Mouse (Mus musculus) midbrain, embryonic 16.5 days (tissue): ENCODE data around the gene Gm20388. TPM values are rescaled to one million over a fixed set of nuclear protein-coding genes. Genes with fewer than 3 reads are reported as not detected.

Experiments used
- ATAC-seq: fragments of 200-750 bp; cut with Nextera tagmentation; 2 replicates; pipeline ENCODE4 v1.8.0; 2017; ENCODE audit warnings: moderate TSS enrichment
- H3K27ac ChIP-seq: fragments of 300-500 bp; sonication (generic); 2 replicates; pipeline ENCODE4 v1.5.1; 2014; ENCODE audit warnings: mild to moderate bottlenecking, low read length, mixed read lengths
- H3K27me3 ChIP-seq: fragments of 300-500 bp; sonication (generic); 2 replicates; pipeline ENCODE4 v1.6.1; 2014; ENCODE audit warnings: low read depth, low read length, mixed read lengths; ENCODE audit not compliant: control insufficient read depth, insufficient read depth
- H3K36me3 ChIP-seq: fragments of 300-500 bp; sonication (generic); 2 replicates; pipeline ENCODE4 v1.6.1; 2014; ENCODE audit warnings: mild to moderate bottlenecking, low read length, moderate library complexity, mixed read lengths; ENCODE audit not compliant: control insufficient read depth, insufficient read depth
- H3K4me1 ChIP-seq: fragments of 300-500 bp; sonication (generic); 2 replicates; pipeline ENCODE4 v1.6.1; 2014; ENCODE audit warnings: mild to moderate bottlenecking, low read length, mixed read lengths; ENCODE audit not compliant: control insufficient read depth, insufficient read depth
- H3K4me2 ChIP-seq: fragments of 300-500 bp; sonication (generic); 2 replicates; pipeline ENCODE4 v1.6.1; 2014; ENCODE audit warnings: mild to moderate bottlenecking, low read length, mixed read lengths
- H3K4me3 ChIP-seq: fragments of 300-500 bp; sonication (generic); 2 replicates; pipeline ENCODE4 v1.5.1; 2014; ENCODE audit warnings: low read depth, mild to moderate bottlenecking, low read length, moderate library complexity, mixed read lengths
- H3K9ac ChIP-seq: fragments of 300-500 bp; sonication (generic); 2 replicates; pipeline ENCODE4 v1.6.1; 2014; ENCODE audit warnings: low read depth, low read length, mixed read lengths
- H3K9me3 ChIP-seq: fragments of 300-500 bp; sonication (generic); replicated peaks from 2 replicates; pipeline ENCODE4 v1.6.1; 2014; ENCODE audit warnings: mild to moderate bottlenecking, low read length, mixed read lengths; ENCODE audit not compliant: control insufficient read depth, poor library complexity, severe bottlenecking
- WGBS: fragments of 180-500 bp; shearing (Covaris S2); extraction: QIAGEN DNeasy Blood & Tissue Kit; methylation state at CpG from one replicate; pipeline ENCODE4 v1.1.7; 2014; 5-methylcytosine and 5-hydroxymethylcytosine counted together
- polyA plus RNA-seq: library from polyadenylated mRNA; unstranded; fragments of >200 nt; fragmentation: Nextera tagmentation; extraction: Ambion mirVana; gene quantifications from 2 replicates; pipeline ENCODE4 v1.2.1, GENCODE M21; 2015

Gene Gm20388
- polyA plus RNA-seq, 1 experiment from 2014 or later = 7.5 TPM

DNA sequence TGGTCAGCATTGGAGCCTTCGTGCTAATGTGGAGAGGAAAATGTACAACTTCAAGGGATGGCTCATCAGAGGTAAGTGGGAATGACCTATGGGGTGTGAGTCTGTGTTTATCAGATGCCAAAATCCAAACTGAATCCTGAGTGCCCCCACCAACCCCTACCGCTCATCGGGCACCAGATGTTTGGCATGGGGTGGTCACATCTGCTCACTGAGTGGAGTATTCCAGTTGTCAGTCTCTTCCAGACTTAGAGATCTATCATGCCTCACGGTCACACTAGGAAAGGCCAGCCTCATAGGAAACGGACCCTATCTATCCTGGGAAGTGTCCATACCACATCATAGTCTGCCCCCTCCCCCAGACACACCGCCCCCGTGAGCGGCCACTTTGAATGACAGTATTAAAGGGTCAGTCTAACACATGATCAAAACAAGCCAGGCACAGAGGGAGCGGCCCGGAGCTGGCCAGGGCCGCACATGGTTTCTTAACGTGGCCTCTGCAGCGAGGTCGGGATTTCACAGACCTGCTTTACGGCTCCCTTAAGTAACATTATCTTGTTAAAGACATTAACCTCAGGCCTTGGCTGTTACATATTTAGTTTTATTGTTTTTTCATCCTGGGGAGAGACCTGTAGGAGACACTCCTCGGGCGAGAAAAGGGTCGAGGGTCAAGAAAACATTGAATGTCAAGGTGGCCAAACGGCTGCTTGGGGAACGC is 1122.8 kb downstream of the Gm20388 start:
- no peaks in the 10 kb centered on the region for H3K4me1 ChIP-seq
- H3K27ac ChIP-seq = no peak overlapping the region
- no peaks in the 10 kb centered on the region for H3K27me3 ChIP-seq
- no peaks in the 10 kb centered on the region for H3K9me3 ChIP-seq
- no peak overlapping the region for H3K4me3 ChIP-seq
- H3K9ac ChIP-seq = no peak overlapping the region
- H3K4me2 ChIP-seq = no peak overlapping the region
- H3K36me3 ChIP-seq = no peaks in the 10 kb centered on the region
- WGBS = 82% methylated on average over 20 of the region's 20 CpGs
- no peak for ATAC-seq

DNA sequence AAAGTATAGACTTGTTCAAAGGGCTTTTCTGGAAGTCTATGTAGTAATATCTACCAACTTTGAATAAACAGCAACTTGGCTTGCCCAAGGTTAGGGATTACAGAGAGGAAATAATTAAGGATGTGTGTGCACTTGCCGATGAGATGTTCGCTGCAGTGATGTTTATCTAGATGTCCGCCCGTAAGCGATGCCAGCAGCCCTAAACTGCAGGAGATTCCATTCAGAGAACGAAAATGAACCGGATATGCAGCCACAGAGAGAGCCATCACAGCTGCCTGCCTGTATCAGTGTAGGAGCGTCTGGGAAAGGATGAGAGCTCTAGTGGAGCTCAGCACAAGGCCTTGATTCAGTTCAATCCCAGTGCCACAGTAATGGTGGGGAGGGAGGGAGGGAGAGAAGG is 1125.0 kb downstream of the Gm20388 start:
- 76% methylated on average over 8 of the region's 8 CpGs for WGBS
- H3K36me3 ChIP-seq = no peaks in the 10 kb centered on the region
- no peak overlapping the region for H3K4me3 ChIP-seq
- H3K9me3 ChIP-seq = no peaks in the 10 kb centered on the region
- ATAC-seq = no peak
- H3K9ac ChIP-seq = no peak overlapping the region
- no peaks in the 10 kb centered on the region for H3K4me1 ChIP-seq
- no peak overlapping the region for H3K4me2 ChIP-seq
- H3K27me3 ChIP-seq = no peaks in the 10 kb centered on the region
- H3K27ac ChIP-seq = no peak overlapping the region

- no peak overlapping the region for H3K4me2 ChIP-seq
- ATAC-seq = no peak
- WGBS = 62% methylated on average over 19 of the region's 19 CpGs
Observed at GRCm38 (mm10) chr8:121043719-121044440, 1133.2 kb downstream of the Gm20388 start.

DNA sequence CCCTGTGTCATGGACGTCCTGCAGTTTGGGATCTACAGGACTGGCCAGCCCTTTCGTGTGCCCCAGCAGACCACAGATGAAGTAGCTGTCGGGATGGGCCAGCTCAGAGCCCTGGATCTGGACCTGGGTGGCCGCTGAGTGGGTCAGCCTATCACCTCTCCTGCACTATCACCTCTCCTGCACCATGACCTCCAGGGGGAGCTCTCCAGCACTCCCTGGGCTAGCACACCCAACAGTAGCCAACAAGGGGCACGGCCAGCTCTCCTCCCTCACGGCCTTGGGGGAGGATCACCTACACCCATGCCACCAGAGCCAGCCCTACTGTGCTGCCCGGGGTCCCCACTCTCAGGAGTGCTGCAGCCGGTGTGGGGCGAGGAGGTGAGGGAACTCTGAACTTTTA is 1136.8 kb downstream of the Gm20388 start:
- Histone ChIP-seq H3K4me1 (no peaks in the 10 kb centered on the region), H3K27ac (no peak overlapping the region), H3K4me3 (no peak overlapping the region), H3K9ac (no peak overlapping the region), H3K36me3 (no peaks in the 10 kb centered on the region), H3K27me3 (no peaks in the 10 kb centered on the region), H3K4me2 (no peak overlapping the region), H3K9me3 (no peaks in the 10 kb centered on the region)
- ATAC-seq = no peak
- 71% methylated on average over 9 of the region's 9 CpGs for WGBS

More at GRCm38 (mm10) chr8:121043719-121044440, 1133.2 kb downstream of the Gm20388 start:
- H3K9ac ChIP-seq = no peak overlapping the region
- no peaks in the 10 kb centered on the region for H3K4me1 ChIP-seq
- H3K27ac ChIP-seq = no peak overlapping the region
- H3K4me3 ChIP-seq = no peak overlapping the region
- no peaks in the 10 kb centered on the region for H3K36me3 ChIP-seq
- no peaks in the 10 kb centered on the region for H3K27me3 ChIP-seq
- no peaks in the 10 kb centered on the region for H3K9me3 ChIP-seq

DNA sequence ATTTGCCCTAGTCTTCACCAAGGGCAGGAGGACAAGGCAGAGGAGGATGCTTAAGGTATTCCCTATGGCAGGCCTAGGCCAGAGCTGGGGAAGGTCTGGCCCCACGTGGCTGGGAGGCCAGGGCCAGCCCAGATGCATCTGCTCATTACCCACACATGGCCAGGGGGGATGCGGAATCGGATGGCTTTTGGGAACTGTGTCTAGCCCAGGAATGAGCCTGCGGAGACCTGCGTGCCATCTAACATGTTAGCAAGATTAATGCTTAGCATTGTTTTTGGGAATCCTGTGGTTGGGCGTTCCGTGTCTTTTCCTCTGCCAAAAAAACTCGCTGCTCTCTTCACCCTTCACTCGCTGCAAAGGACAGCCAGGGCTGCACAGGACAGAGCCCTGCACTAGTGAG is 1147.4 kb downstream of the Gm20388 start:
- Histone ChIP-seq H3K4me2 (no peak overlapping the region), H3K4me3 (no peak overlapping the region), H3K27ac (no peak overlapping the region), H3K36me3 (no peaks in the 10 kb centered on the region), H3K4me1 (no peaks in the 10 kb centered on the region), H3K9ac (no peak overlapping the region), H3K27me3 (peaks cover 3% of the 10 kb centered on the region; the same call in 1 of the 2 replicates), H3K9me3 (no peaks in the 10 kb centered on the region)
- 65% methylated on average over 9 of the region's 9 CpGs for WGBS
- ATAC-seq = no peak

DNA sequence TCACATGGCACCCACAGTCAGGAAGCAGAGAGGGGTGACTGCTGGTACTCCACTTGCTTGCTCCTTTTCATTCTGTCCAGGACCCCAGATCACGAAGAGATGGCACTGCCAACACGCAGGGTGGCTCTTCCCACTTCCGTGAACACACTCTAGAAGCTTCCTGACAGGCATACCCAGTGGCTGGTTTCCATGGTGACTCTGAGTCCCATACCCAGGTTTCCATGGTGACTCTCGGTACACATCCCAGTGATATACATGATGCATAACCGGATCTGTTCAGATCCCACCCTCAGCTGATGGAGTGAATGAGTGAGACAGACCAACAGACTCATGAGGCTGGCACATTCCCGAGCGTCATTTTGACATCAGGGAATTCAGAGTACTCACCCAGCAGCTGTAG is 1148.5 kb downstream of the Gm20388 start:
- peak overlapping the region; percentile 38; the same call in 1 of the 2 replicates for H3K27ac ChIP-seq
- peaks cover 3% of the 10 kb centered on the region; the same call in 1 of the 2 replicates for H3K27me3 ChIP-seq
- peak; percentile 91 for ATAC-seq
- 47% methylated on average over 7 of the region's 7 CpGs for WGBS
- no peak overlapping the region for H3K9ac ChIP-seq
- no peaks in the 10 kb centered on the region for H3K9me3 ChIP-seq
- peaks cover 2% of the 10 kb centered on the region; the same call in 1 of the 2 replicates for H3K4me1 ChIP-seq
- no peak overlapping the region for H3K4me3 ChIP-seq
- H3K4me2 ChIP-seq = no peak overlapping the region
- no peaks in the 10 kb centered on the region for H3K36me3 ChIP-seq

DNA sequence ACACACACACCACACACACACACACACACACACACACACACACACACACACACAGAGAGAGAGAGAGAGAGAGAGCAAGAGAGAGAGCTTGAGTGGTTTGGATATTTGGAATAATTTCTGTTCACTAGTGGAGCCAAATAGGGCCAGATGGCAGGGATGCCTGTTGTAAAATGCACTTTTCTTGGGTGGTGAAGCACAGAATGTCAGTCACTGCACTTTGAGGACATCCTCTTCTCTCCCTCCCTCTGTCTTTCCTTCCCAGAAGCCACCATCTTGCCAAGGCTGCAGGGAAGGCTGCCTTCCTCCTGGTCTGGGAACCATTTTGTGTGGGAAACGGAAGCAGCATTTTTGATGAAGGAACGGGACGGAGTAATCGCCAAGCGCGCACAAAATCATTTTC is 1151.9 kb downstream of the Gm20388 start:
- WGBS = 76% methylated on average over 6 of the region's 6 CpGs
- no peak for ATAC-seq
- Histone ChIP-seq H3K9me3 (no peaks in the 10 kb centered on the region), H3K36me3 (no peaks in the 10 kb centered on the region), H3K9ac (no peak overlapping the region), H3K4me1 (peaks cover 2% of the 10 kb centered on the region; the same call in 1 of the 2 replicates), H3K27me3 (peaks cover 5% of the 10 kb centered on the region; the same call in 1 of the 2 replicates), H3K4me3 (no peak overlapping the region), H3K4me2 (no peak overlapping the region), H3K27ac (no peak overlapping the region)

DNA sequence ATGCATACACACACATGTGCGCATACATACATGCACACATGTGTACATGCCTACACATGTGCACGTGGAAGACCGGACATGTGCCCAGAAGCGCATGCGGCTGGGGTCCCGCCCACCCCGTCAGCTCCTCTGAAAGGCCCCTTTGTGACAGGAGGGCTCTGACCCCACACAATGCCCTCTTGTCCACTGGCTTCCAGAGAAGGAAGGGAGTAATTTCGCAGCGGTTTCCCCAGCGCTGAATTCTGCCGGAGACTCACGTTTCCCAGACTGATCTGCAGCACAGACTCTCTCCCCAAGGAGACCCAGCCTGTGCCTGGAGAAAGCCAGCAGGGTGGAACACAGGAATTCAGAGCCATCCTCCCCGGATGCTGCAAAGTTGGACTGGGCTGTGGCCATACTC is 1153.0 kb downstream of the Gm20388 start:
- 38% methylated on average over 13 of the region's 13 CpGs for WGBS
- Histone ChIP-seq H3K9me3 (no peaks in the 10 kb centered on the region), H3K36me3 (no peaks in the 10 kb centered on the region), H3K4me1 (peaks cover 2% of the 10 kb centered on the region; the same call in 1 of the 2 replicates), H3K9ac (no peak overlapping the region), H3K27me3 (peaks cover 8% of the 10 kb centered on the region), H3K4me3 (no peak overlapping the region), H3K27ac (no peak overlapping the region), H3K4me2 (no peak overlapping the region)
- ATAC-seq = no peak

DNA sequence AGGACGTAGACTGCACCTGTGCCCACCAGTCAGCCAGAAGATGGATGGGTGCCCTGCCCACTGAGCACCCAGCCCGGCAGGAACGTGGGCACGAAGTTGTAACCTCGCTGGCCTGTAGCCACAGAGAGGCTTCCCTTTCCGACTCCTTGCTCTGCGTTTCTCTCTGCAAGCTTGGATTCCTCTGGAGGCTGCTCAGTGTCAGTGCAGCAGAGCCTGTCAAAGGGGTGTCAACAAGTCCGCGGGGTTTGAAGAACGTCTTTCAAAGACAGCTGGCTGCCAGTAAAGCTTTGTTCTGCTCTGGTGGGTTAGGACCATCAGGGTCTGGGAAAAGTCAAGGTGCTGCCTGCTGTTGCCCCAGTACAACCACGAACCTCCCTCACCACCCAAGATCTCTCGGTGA is 1160.8 kb downstream of the Gm20388 start:
- no peaks in the 10 kb centered on the region for H3K4me1 ChIP-seq
- no peaks in the 10 kb centered on the region for H3K36me3 ChIP-seq
- H3K4me2 ChIP-seq = no peak overlapping the region
- H3K9me3 ChIP-seq = no peaks in the 10 kb centered on the region
- H3K27me3 ChIP-seq = peaks cover 47% of the 10 kb centered on the region
- WGBS = 3% methylated on average over 12 of the region's 12 CpGs
- no peak overlapping the region for H3K9ac ChIP-seq
- no peak overlapping the region for H3K4me3 ChIP-seq
- no peak overlapping the region for H3K27ac ChIP-seq
- ATAC-seq = no peak
